Mouse (Mus musculus): ENCODE measurements around the gene Klhl10. TPM values are rescaled to one million over a fixed set of nuclear protein-coding genes. Genes with fewer than 3 reads are reported as not detected.
A peak's percentile ranks its signal among the peaks of the same experiment; 100 is the strongest.

Klhl10 gene
- polyA plus RNA-seq, 1 experiment from 2014 or later = 0.56 TPM

- 69% methylated on average over 12 of the region's 12 CpGs for WGBS
- H3K27ac ChIP-seq = 0 out of 2 replicates have a peak overlapping the region, but pooled peaks have one; percentile 22
- peaks cover 65% of the 10 kb centered on the region for H3K4me1 ChIP-seq
- ATAC-seq (ENCODE audit: borderline replicate concordance, extremely low read depth, low FRiP score, low TSS enrichment) = no peak
- H3K27me3 ChIP-seq = no peaks in the 10 kb centered on the region
- no peak overlapping the region for H3K4me3 ChIP-seq
- no peak overlapping the region for H3K9ac ChIP-seq
- no peaks in the 10 kb centered on the region for H3K9me3 ChIP-seq
- no peaks in the 10 kb centered on the region for H3K36me3 ChIP-seq
- no peak overlapping the region for H3K4me2 ChIP-seq
Measured at GRCm38 (mm10) chr11:100399727-100400538, 41.8 kb upstream of the Klhl10 start.

- no peak for ATAC-seq (ENCODE audit: borderline replicate concordance, extremely low read depth, low FRiP score, low TSS enrichment)
- WGBS = 69% methylated on average over 6 of the region's 6 CpGs
- Histone ChIP-seq H3K36me3 (no peaks in the 10 kb centered on the region), H3K9ac (no peak overlapping the region), H3K4me1 (peaks cover 55% of the 10 kb centered on the region), H3K27me3 (no peaks in the 10 kb centered on the region), H3K9me3 (no peaks in the 10 kb centered on the region), H3K27ac (no peak overlapping the region), H3K4me3 (no peak overlapping the region), H3K4me2 (no peak overlapping the region)
Measured at GRCm38 (mm10) chr11:100400842-100401241, 40.9 kb upstream of the Klhl10 start.

GRCm38 (mm10) chr11:100402240-100402639 is 39.5 kb upstream of the Klhl10 start:
- Histone ChIP-seq H3K9ac (no peak overlapping the region), H3K9me3 (no peaks in the 10 kb centered on the region), H3K4me2 (no peak overlapping the region), H3K4me3 (no peak overlapping the region), H3K36me3 (no peaks in the 10 kb centered on the region), H3K27me3 (no peaks in the 10 kb centered on the region), H3K27ac (peak overlapping the region; percentile 85), H3K4me1 (peaks cover 44% of the 10 kb centered on the region)
- no peak for ATAC-seq (ENCODE audit: borderline replicate concordance, extremely low read depth, low FRiP score, low TSS enrichment)
- WGBS = 28% methylated on average over 6 of the region's 6 CpGs

- peaks cover 44% of the 10 kb centered on the region for H3K4me1 ChIP-seq
- WGBS = 57% methylated on average over 2 of the region's 2 CpGs
- H3K27ac ChIP-seq = peak overlapping the region; percentile 85
- no peak overlapping the region for H3K9ac ChIP-seq
- H3K9me3 ChIP-seq = no peaks in the 10 kb centered on the region
- no peak overlapping the region for H3K4me2 ChIP-seq
- peak; percentile 19; the same call in 1 of the 2 replicates for ATAC-seq (ENCODE audit: borderline replicate concordance, extremely low read depth, low FRiP score, low TSS enrichment)
- no peak overlapping the region for H3K4me3 ChIP-seq
- H3K36me3 ChIP-seq = no peaks in the 10 kb centered on the region
- no peaks in the 10 kb centered on the region for H3K27me3 ChIP-seq
Measured at GRCm38 (mm10) chr11:100402682-100403081, 39.0 kb upstream of the Klhl10 start.

GRCm38 (mm10) chr11:100403445-100404134 is 38.1 kb upstream of the Klhl10 start:
- Histone ChIP-seq H3K9ac (no peak overlapping the region), H3K27ac (peak overlapping the region; percentile 85), H3K4me3 (no peak overlapping the region), H3K36me3 (peaks cover 5% of the 10 kb centered on the region), H3K27me3 (no peaks in the 10 kb centered on the region), H3K9me3 (no peaks in the 10 kb centered on the region), H3K4me1 (peaks cover 39% of the 10 kb centered on the region), H3K4me2 (no peak overlapping the region)
- WGBS = 26% methylated on average over 10 of the region's 10 CpGs
- ATAC-seq (ENCODE audit: borderline replicate concordance, extremely low read depth, low FRiP score, low TSS enrichment) = peak; percentile 16; the same call in 1 of the 2 replicates

- H3K4me1 ChIP-seq = peaks cover 35% of the 10 kb centered on the region
- WGBS = 87% methylated on average over 3 of the region's 3 CpGs
- no peak overlapping the region for H3K4me2 ChIP-seq
- H3K27ac ChIP-seq = peak overlapping the region; percentile 85; the same call in 1 of the 2 replicates
- no peaks in the 10 kb centered on the region for H3K9me3 ChIP-seq
- no peak overlapping the region for H3K4me3 ChIP-seq
- no peak for ATAC-seq (ENCODE audit: borderline replicate concordance, extremely low read depth, low FRiP score, low TSS enrichment)
- no peaks in the 10 kb centered on the region for H3K27me3 ChIP-seq
- H3K36me3 ChIP-seq = peaks cover 11% of the 10 kb centered on the region
- H3K9ac ChIP-seq = no peak overlapping the region
Measured at GRCm38 (mm10) chr11:100404456-100405074, 37.2 kb upstream of the Klhl10 start.

- H3K4me2 ChIP-seq = no peak overlapping the region
- no peak overlapping the region for H3K9ac ChIP-seq
- no peak overlapping the region for H3K4me3 ChIP-seq
- peaks cover 24% of the 10 kb centered on the region for H3K36me3 ChIP-seq
- ATAC-seq (ENCODE audit: borderline replicate concordance, extremely low read depth, low FRiP score, low TSS enrichment) = peak; percentile 13; the same call in 1 of the 2 replicates
- H3K27ac ChIP-seq = no peak overlapping the region
- H3K9me3 ChIP-seq = no peaks in the 10 kb centered on the region
- no peaks in the 10 kb centered on the region for H3K27me3 ChIP-seq
- H3K4me1 ChIP-seq = peaks cover 35% of the 10 kb centered on the region
- WGBS = 72% methylated on average over 8 of the region's 8 CpGs
Measured at GRCm38 (mm10) chr11:100406273-100406672, 35.4 kb upstream of the Klhl10 start.

GRCm38 (mm10) chr11:100406995-100407705 is 34.6 kb upstream of the Klhl10 start:
- Histone ChIP-seq H3K9me3 (no peaks in the 10 kb centered on the region), H3K27ac (no peak overlapping the region), H3K9ac (no peak overlapping the region), H3K27me3 (no peaks in the 10 kb centered on the region), H3K4me1 (peaks cover 38% of the 10 kb centered on the region), H3K36me3 (peaks cover 24% of the 10 kb centered on the region), H3K4me2 (no peak overlapping the region), H3K4me3 (no peak overlapping the region)
- no peak for ATAC-seq (ENCODE audit: borderline replicate concordance, extremely low read depth, low FRiP score, low TSS enrichment)
- 87% methylated on average over 5 of the region's 5 CpGs for WGBS

GRCm38 (mm10) chr11:100408076-100408834 is 33.5 kb upstream of the Klhl10 start:
- Histone ChIP-seq H3K9ac (no peak overlapping the region), H3K27me3 (no peaks in the 10 kb centered on the region), H3K4me2 (no peak overlapping the region), H3K27ac (no peak overlapping the region), H3K36me3 (peaks cover 24% of the 10 kb centered on the region), H3K4me3 (no peak overlapping the region), H3K4me1 (peaks cover 38% of the 10 kb centered on the region), H3K9me3 (no peaks in the 10 kb centered on the region)
- no peak for ATAC-seq (ENCODE audit: borderline replicate concordance, extremely low read depth, low FRiP score, low TSS enrichment)
- WGBS = 38% methylated on average over 10 of the region's 10 CpGs

- Histone ChIP-seq H3K27ac (no peak overlapping the region), H3K9me3 (no peaks in the 10 kb centered on the region), H3K9ac (no peak overlapping the region), H3K36me3 (peaks cover 24% of the 10 kb centered on the region), H3K4me3 (no peak overlapping the region), H3K27me3 (no peaks in the 10 kb centered on the region), H3K4me2 (no peak overlapping the region), H3K4me1 (peaks cover 38% of the 10 kb centered on the region)
- 89% methylated on average over 12 of the region's 12 CpGs for WGBS
- ATAC-seq (ENCODE audit: borderline replicate concordance, extremely low read depth, low FRiP score, low TSS enrichment) = no peak
Measured at GRCm38 (mm10) chr11:100408835-100409462, 32.8 kb upstream of the Klhl10 start.
